ENCODE assay signal across 23 mouse cellular contexts in the genomic region with DNA sequence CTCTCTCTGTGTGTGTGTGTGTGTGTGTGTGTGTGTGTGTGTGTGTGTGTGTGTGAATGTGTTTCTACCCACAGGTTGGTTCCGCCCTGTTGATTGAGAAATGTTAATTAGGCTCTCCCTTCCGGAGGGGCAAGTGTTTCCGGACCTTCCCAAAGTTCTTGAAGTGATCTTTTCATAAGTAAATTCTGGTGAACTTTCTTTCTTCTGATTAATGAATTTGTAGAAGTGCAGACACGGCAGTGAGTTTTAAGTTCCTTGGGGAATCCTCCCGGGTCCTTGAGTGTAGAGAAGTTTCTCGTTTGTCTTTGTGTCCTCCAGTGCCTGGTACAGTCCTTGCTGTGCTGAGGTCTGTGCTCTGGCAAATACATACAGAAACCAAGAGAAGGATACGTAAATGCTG. TPM values are rescaled to one million over a fixed set of nuclear protein-coding genes. Genes with fewer than 3 reads are reported as not detected.
A peak's percentile ranks its signal among the peaks of the same experiment; 100 is the strongest.
DNase-seq lines count a peak whose midpoint lies in the region; ATAC-seq and TF ChIP-seq lines count a peak whose summit lies in the region.
"Had no signal": no experiment of that assay in that cellular context is flagged by ENCODE, and none has a peak within 500 bp of the region (broad histone marks: within the 10 kb centered on the region; RNA-seq: fewer than 3 reads in every experiment).

No protein-coding gene starts in this region.

- H3K27ac ChIP-seq in midbrain, embryonic 11.5 days (ENCODE audit: low read depth, low read length) = no peak overlapping the region
- H3K27ac ChIP-seq in midbrain, embryonic 16.5 days (ENCODE audit: low read length) = no peak overlapping the region
- H3K27ac ChIP-seq in left cerebral cortex, adult 2 months = no peak overlapping the region
- H3K27ac ChIP-seq: embryonic facial prominence, embryonic 10.5 days; embryonic facial prominence, embryonic 12.5 days; forebrain, embryonic 13.5 days; forebrain, embryonic 15.5 days had no signal

- no peak overlapping the region for H3K4me3 ChIP-seq in midbrain, embryonic 11.5 days (ENCODE audit: low read depth, low read length)
- H3K4me3 ChIP-seq in midbrain, embryonic 16.5 days (ENCODE audit: low read depth, low read length) = no peak overlapping the region
- no peak overlapping the region for H3K4me3 ChIP-seq in left cerebral cortex, adult 2 months
- H3K4me3 ChIP-seq: embryonic facial prominence, embryonic 10.5 days; embryonic facial prominence, embryonic 12.5 days; forebrain, embryonic 13.5 days; forebrain, embryonic 15.5 days had no signal

- H3K27me3 ChIP-seq in midbrain, embryonic 11.5 days (ENCODE audit: control insufficient read depth, insufficient read depth, low read length) = no peaks in the 10 kb centered on the region
- H3K27me3 ChIP-seq in midbrain, embryonic 16.5 days (ENCODE audit: control insufficient read depth, insufficient read depth, low read depth, low read length) = no peaks in the 10 kb centered on the region
- H3K27me3 ChIP-seq: embryonic facial prominence, embryonic 12.5 days; forebrain, embryonic 13.5 days; forebrain, embryonic 15.5 days; Patski had no signal

- H3K36me3 ChIP-seq in midbrain, embryonic 11.5 days (ENCODE audit: control insufficient read depth, insufficient read depth, low read length) = no peaks in the 10 kb centered on the region
- H3K36me3 ChIP-seq in midbrain, embryonic 16.5 days (ENCODE audit: control insufficient read depth, insufficient read depth, low read length) = no peaks in the 10 kb centered on the region
- H3K36me3 ChIP-seq: embryonic facial prominence, embryonic 10.5 days; embryonic facial prominence, embryonic 12.5 days; forebrain, embryonic 15.5 days; G1E had no signal

- intact Hi-C loops in left cerebral cortex, adult 2 months (cut with DNase I) = no loop called here

- no peak overlapping the region for H3K9ac ChIP-seq in midbrain, embryonic 11.5 days (ENCODE audit: low read length)
- no peak overlapping the region for H3K9ac ChIP-seq in midbrain, embryonic 16.5 days (ENCODE audit: low read depth, low read length)
- H3K9ac ChIP-seq: embryonic facial prominence, embryonic 12.5 days; forebrain, embryonic 13.5 days; forebrain, embryonic 15.5 days; forebrain, postnatal 0 days had no signal

- 91% methylated on average over 7 of the region's 7 CpGs for WGBS in midbrain, embryonic 11.5 days
- 92% methylated on average over 7 of the region's 7 CpGs for WGBS in midbrain, embryonic 16.5 days

- H3K4me2 ChIP-seq in midbrain, embryonic 11.5 days = no peak overlapping the region
- no peak overlapping the region for H3K4me2 ChIP-seq in midbrain, embryonic 16.5 days (ENCODE audit: low read length)
- H3K4me2 ChIP-seq: embryonic facial prominence, embryonic 12.5 days; forebrain, embryonic 13.5 days; forebrain, embryonic 15.5 days had no signal

- TF ChIP-seq CTCF in left cerebral cortex, adult 2 months (IDR thresholded peaks at IDR 0.05) = no peak

- peaks cover 4% of the 10 kb centered on the region for H3K4me1 ChIP-seq in midbrain, embryonic 11.5 days (ENCODE audit: control insufficient read depth, insufficient read depth, low read length)
- H3K4me1 ChIP-seq in midbrain, embryonic 16.5 days (ENCODE audit: control insufficient read depth, insufficient read depth, low read length) = no peaks in the 10 kb centered on the region
- H3K4me1 ChIP-seq: embryonic facial prominence, embryonic 12.5 days; forebrain, embryonic 15.5 days had no signal

- peak; percentile 39 for DNase-seq in midbrain, embryonic 11.5 days (ENCODE audit: low spot score, missing footprints)
- DNase-seq in ES-CJ7 (ENCODE audit: low read depth, low spot score) = peak; percentile 91
- DNase-seq in R1 (ENCODE audit: low read depth, low spot score) = peak; percentile 96
- DNase-seq in left cerebral cortex, adult 2 months (ENCODE audit: extremely low spot score in 1 of 2, low spot score in 2 of 2) = no peak
- DNase-seq in spleen, postnatal 10 days (ENCODE audit: low spot score in 2 of 2) = no peak
- DNase-seq: adrenal gland, adult 8-10 months; adrenal gland, postnatal 14 days; adrenal gland, postnatal 36 days; cerebellum, adult 11-12 months; cerebellum, adult 2 months; cerebellum, adult 9-10 months; cerebellum, postnatal 10 days; cerebellum, postnatal 25 days; forebrain, postnatal 0 days had no signal

- no peak for ATAC-seq in midbrain, embryonic 11.5 days (ENCODE audit: low FRiP score)
- ATAC-seq in midbrain, embryonic 16.5 days = no peak
- ATAC-seq in monocyte, adult 5-6 weeks (replicated peaks; ENCODE audit: insufficient number of reproducible peaks, low FRiP score, low TSS enrichment, poor library complexity, severe bottlenecking) = no peak
- ATAC-seq: activated CD4-positive, CD25-positive, alpha-beta regulatory T cell, adult 4 months; forebrain, embryonic 13.5 days; forebrain, embryonic 15.5 days; forebrain, postnatal 0 days; Patski had no signal

- no peaks in the 10 kb centered on the region for H3K9me3 ChIP-seq in midbrain, embryonic 11.5 days (ENCODE audit: control insufficient read depth, low read length)
- H3K9me3 ChIP-seq in midbrain, embryonic 16.5 days (replicated peaks; ENCODE audit: control insufficient read depth, low read length, poor library complexity, severe bottlenecking) = no peaks in the 10 kb centered on the region
- H3K9me3 ChIP-seq: embryonic facial prominence, embryonic 10.5 days; embryonic facial prominence, embryonic 12.5 days; forebrain, embryonic 13.5 days; forebrain, embryonic 15.5 days had no signal

RNA-seq across cellular contexts. Expression of gene Tra2a, which starts 11.5 kb away (rescaled TPM):
- 57.6 and 61.2 TPM in 2 replicates for polyA plus RNA-seq in midbrain, embryonic 11.5 days (2014; fragmentation: Nextera tagmentation; extraction: Ambion mirVana)
- 105 and 141 TPM in 2 replicates for polyA plus RNA-seq in midbrain, embryonic 16.5 days (2015; fragmentation: Nextera tagmentation; extraction: Ambion mirVana)
- 10 to 100 TPM; 75.5 to 90.0 TPM for total RNA-seq in left cerebral cortex, adult 2 months (2021)
- total RNA-seq in monocyte, adult 5-6 weeks (2017) = 185 to 235 TPM (median 209 TPM) in 3 replicates

RNA-seq across cellular contexts. Expression of gene Ccdc126, which starts 43.8 kb away (rescaled TPM):
- polyA plus RNA-seq in midbrain, embryonic 11.5 days (2014; fragmentation: Nextera tagmentation; extraction: Ambion mirVana) = 6.4 and 7.6 TPM in 2 replicates
- 10.5 and 11.5 TPM in 2 replicates for polyA plus RNA-seq in midbrain, embryonic 16.5 days (2015; fragmentation: Nextera tagmentation; extraction: Ambion mirVana)
- 1 to 10 TPM; 7.9 to 9.0 TPM for total RNA-seq in left cerebral cortex, adult 2 months (2021)
- total RNA-seq in monocyte, adult 5-6 weeks (2017) = 1.3 to 4.2 TPM (median 3.2 TPM) in 3 replicates

Comparison
In these comparisons a context has a peak if more than half of its experiments do, and no peak if none do; other contexts are left out.
1. DNase-seq: peak in midbrain, embryonic 11.5 days (single experiment), ES-CJ7 (single experiment) and R1 (single experiment); none in left cerebral cortex, adult 2 months (0 of 2) and spleen, postnatal 10 days (0 of 2).